Mouse (Mus musculus) adrenal gland, adult (tissue): ENCODE results near the gene Edn2.

Source experiments
- DNase-seq, 2 experiments: peaks; one replicate each; pipeline ENCODE4 v3.0.0; 2022 to 2023; ENCODE audit warnings: low spot score in 1 of 2; ENCODE audit not compliant: inconsistent age in 2 of 2

The Edn2 gene

GRCm38 (mm10) chr4:120161166-120161949 is at the start of gene Edn2:
Gene Edn2, plus strand, starts transcription at chr4:120161206.
- peak; percentile 89 to 93 for DNase-seq

GRCm38 (mm10) chr4:120115516-120115915 is 45.5 kb upstream of the Edn2 start:
- no peak for DNase-seq

GRCm38 (mm10) chr4:120116312-120116711 is 44.7 kb upstream of the Edn2 start:
- no peak for DNase-seq

GRCm38 (mm10) chr4:120120276-120120675 is 40.7 kb upstream of the Edn2 start:
- peak; percentile 71 to 92 for DNase-seq

GRCm38 (mm10) chr4:120124656-120125055 is 36.4 kb upstream of the Edn2 start:
- DNase-seq, result peak in 1 of 2 experiments; percentile 71

GRCm38 (mm10) chr4:120126047-120126446 is 35.0 kb upstream of the Edn2 start:
- DNase-seq, result peak in 1 of 2 experiments; percentile 71

- no peak for DNase-seq
These were observed 33.7 kb upstream of the Edn2 start for GRCm38 (mm10) chr4:120127333-120127732.

- DNase-seq, result peak; percentile 87 to 93
These were observed 33.0 kb upstream of the Edn2 start for GRCm38 (mm10) chr4:120128033-120128432.

GRCm38 (mm10) chr4:120129233-120129885 is 31.6 kb upstream of the Edn2 start:
- peak; percentile 68 to 81 for DNase-seq

- DNase-seq, result no peak
These were observed 30.1 kb upstream of the Edn2 start for GRCm38 (mm10) chr4:120130926-120131325.

GRCm38 (mm10) chr4:120131441-120132220 is 29.4 kb upstream of the Edn2 start:
- peak; percentile 94 to 97 for DNase-seq

GRCm38 (mm10) chr4:120134223-120134622 is 26.8 kb upstream of the Edn2 start:
- DNase-seq, result no peak

- no peak for DNase-seq
These were observed 19.2 kb upstream of the Edn2 start for GRCm38 (mm10) chr4:120141810-120142209.

GRCm38 (mm10) chr4:120142905-120143304 is 18.1 kb upstream of the Edn2 start:
- DNase-seq, result no peak

GRCm38 (mm10) chr4:120144343-120144742 is 16.7 kb upstream of the Edn2 start:
- DNase-seq, result peak in 1 of 2 experiments; percentile 59

- no peak for DNase-seq
These were observed 15.1 kb upstream of the Edn2 start for GRCm38 (mm10) chr4:120145931-120146330.

- DNase-seq, result peak; percentile 94 to 96
These were observed 12.5 kb upstream of the Edn2 start for GRCm38 (mm10) chr4:120148291-120149141.

GRCm38 (mm10) chr4:120149142-120149524 is 11.9 kb upstream of the Edn2 start:
- DNase-seq, result no peak

GRCm38 (mm10) chr4:120150345-120150920 is 10.6 kb upstream of the Edn2 start:
- peak; percentile 54 to 71 for DNase-seq

- DNase-seq, result no peak
These were observed 9.1 kb upstream of the Edn2 start for GRCm38 (mm10) chr4:120151906-120152305.
